Mouse (Mus musculus) spleen, adult 18-20 months (tissue): ENCODE results near the gene Bptf.
"Not testable (repeated sequence)": the region's sequence is repeated elsewhere in the genome, so short reads cannot be mapped to it uniquely, and the experiment has no call there.

Experiments
- DNase-seq, 2 experiments: peaks; one replicate each; pipeline ENCODE4 v3.0.0; 2022; ENCODE audit warnings: mixed read lengths in 2 of 2

The Bptf gene

DNA sequence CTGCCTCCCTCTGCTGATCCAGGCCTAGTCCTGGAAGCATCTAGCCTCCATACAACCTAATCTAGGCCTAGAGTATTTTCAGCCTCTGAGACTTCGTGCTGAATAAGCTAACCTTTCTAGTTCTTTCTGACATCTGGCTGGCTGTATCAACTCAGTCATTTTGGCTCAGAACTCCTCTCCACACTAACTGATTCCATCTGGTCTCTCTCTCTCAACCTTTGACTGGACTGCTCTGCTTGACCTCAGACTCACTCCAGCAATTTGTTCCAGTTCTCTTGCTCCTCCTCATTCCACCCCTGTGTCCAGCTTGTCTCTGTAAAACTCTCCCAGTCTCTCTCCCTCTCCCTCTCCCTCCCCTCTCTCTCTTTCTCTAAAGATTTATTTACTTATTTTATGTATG lies 115.0 kb downstream of the Bptf start:
- DNase-seq = no peak

DNA sequence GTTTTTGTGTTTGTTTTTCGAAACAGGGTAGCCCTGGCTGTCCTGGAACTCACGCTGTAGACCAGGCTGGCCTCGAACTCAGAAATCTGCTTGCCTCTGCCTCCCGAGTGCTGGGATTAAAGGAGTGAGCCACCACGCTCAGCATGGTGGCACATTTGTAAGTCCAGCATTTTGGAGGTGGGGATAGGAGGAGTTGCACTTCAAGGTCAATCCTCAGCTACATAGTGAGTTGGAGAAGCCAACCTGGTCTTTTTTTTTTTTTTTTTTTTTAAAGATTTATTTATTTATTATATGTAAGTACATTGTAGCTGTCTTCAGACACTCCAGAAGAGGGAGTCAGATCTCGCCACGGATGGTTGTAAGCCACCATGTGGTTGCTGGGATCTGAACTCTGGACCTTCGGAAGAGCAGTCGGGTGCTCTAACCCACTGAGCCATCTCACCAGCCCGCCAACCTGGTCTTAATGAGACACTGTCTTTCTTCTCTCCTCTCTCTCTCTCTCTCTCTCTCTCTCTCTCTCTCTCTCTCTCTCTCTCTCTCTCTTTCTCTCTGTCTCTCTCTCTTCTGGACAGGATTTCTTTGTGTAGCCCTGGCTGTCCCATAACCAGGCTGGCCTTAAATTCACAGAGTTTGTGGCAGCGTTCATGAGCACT lies 116.3 kb downstream of the Bptf start:
- DNase-seq = not testable (repeated sequence)

GRCm38 (mm10) chr11:107014597-107015309 lies 117.2 kb downstream of the Bptf start:
- peak in 1 of 2 experiments; percentile 33 for DNase-seq

- no peak for DNase-seq
These were observed 117.8 kb downstream of the Bptf start for GRCm38 (mm10) chr11:107014020-107014585.

- DNase-seq = peak; percentile 96 to 97
These were observed 119.5 kb downstream of the Bptf start for GRCm38 (mm10) chr11:107012324-107013017.

GRCm38 (mm10) chr11:107011669-107012323 lies 120.1 kb downstream of the Bptf start:
- peak in 1 of 2 experiments; percentile 16 for DNase-seq

GRCm38 (mm10) chr11:107011171-107011570 lies 120.8 kb downstream of the Bptf start:
- no peak for DNase-seq

GRCm38 (mm10) chr11:107010447-107010846 lies 121.5 kb downstream of the Bptf start:
- no peak for DNase-seq

DNA sequence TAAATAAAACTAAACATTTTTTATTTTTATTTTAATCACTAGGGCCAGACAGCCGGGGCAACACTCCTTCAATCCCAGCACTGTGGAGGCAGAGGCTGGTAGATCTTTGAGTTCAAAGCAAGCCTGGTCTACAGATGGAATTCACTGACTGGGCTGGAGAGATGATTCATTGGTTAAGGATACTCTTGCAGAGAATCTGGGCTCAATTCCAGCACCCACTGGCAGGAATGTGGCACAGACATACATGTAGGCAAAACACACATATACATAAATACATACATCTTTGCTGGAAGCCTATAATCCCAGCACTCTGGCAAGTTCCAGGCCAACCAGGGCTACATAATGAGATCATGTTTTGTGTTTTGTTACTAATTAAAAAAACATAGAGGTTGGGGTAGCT lies 126.4 kb downstream of the Bptf start:
- no peak for DNase-seq

DNA sequence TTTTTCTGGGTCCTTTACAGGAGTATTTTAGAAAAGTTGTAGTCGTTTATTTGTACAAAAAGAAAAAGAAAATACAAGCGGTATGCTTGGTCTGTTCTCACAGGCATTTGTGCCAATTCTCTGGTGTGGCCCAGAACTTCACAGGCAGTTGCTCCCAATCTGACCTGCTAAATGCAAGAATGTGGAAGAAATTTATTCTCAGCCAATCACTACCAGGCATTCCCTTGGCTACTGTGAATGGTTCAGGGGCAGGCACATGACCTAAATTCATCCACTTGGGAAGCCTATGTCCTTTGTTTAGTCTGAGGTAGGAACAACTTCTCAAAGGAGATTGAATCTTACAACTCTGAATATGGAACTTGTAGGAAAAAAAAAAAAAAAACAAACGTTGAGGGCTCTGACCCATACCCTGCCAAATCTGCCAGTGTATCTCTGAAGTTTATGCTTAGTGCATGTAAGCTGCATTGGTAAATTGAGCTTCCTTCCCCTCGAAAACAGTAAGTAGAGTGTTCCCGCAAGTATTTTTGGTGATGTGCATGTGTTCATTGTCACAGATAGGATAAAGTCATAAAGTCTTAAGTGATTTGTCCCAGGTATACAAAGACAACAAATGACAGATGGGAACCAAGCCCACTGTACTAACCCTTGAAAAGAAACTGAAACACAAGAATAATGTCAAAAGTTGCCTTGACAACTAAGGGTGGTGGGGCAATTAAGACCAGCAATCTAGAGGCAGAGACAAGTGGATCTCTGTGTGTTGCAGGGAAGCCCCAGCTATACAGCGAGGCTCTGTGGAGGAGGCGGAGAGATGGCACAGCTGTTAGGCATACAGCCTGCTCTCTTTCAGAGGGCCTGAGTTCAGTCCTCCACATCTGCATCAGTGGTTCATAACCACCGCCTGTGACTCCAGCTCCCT lies 129.9 kb downstream of the Bptf start:
- DNase-seq = no peak

- no peak for DNase-seq
These were observed 131.9 kb downstream of the Bptf start for GRCm38 (mm10) chr11:106999949-107000513.

DNA sequence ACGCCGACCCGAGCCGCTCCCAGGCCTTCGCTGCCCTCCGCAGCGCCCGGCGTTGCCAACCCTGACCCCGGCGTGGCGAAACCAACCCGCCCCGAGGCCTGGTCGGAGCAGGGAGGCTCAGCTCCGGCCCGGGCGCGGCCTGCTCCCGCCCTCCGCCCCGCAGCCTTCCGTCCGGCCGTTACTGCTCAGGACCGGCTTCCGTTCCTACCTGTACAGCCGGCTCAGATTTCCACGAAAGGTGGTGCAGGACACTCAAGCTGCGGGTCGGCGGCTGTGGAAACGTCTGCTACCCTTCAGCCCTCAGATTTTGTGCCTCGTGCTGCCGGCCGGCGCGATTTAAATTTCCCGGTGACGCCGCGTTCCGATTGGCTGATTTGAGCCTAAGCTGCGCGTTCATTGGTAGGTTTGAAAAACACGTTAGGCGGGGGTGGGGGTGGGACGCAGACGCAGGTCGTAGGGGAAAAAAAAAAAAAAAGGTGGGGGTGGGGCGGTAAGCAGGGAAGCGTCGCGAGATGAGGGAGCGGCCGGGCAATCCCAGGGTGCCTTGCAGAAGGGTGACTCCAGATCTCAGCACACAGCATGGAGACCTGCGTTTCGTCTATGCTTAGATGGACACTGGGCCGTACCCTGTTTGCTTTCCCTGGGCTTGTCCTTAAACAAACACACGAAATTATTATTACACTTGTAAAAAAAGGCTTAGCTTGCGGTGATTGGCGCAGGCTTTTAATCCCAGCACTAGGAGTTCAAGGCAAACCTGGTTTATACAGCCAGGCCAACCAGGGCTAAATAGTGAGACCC lies 132.6 kb downstream of the Bptf start, which contains the start of gene Kpna2:
Gene Kpna2 (minus strand): TSS at position 391 of the 798 bp plus-strand sequence.
- peak; percentile 81 to 83 for DNase-seq

GRCm38 (mm10) chr11:106998651-106999150 lies 133.2 kb downstream of the Bptf start:
- no peak for DNase-seq

DNA sequence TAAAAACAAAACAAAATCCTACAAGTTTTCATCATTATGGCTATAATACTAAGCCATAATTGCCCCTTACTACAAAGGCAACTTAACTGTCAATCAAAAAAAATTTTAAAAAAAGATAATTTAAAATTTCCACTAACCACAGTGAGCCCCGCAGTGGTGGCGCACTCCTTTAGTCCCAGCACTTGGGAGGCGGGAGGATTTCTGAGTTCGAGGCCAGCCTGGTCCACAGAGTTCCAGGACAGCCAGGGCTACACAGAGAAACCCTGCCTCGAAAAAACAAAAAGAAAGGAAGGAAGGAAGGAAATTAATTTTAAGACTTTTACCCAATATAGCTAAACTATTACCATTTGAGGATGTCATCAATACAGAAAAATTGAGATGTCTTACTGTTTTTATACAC lies 134.0 kb downstream of the Bptf start:
- no peak for DNase-seq

DNA sequence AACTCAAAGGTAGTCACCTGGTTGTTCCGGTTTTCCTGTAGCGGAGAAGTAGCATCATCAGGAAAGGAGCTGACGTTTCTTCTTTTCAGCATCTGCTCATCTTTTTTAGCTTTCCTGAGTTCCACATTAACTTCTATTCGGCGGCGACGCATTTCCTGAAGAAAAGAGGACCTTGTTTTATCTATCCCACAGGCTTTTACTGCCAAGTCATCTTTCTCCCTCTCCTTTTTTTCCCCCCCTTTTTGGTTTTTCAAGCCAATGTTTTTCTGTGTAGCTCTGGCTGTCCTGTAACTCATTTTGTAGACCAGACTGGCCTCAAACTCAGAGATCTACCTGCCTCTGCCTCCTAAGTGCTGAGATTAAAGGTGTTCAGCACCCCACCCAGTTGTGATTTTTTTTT lies 135.4 kb downstream of the Bptf start:
- DNase-seq = not testable (repeated sequence)

- no peak for DNase-seq
These were observed 137.5 kb downstream of the Bptf start for GRCm38 (mm10) chr11:106994246-106995085.

- DNase-seq = no peak
These were observed 144.5 kb downstream of the Bptf start for GRCm38 (mm10) chr11:106987384-106987783.

DNA sequence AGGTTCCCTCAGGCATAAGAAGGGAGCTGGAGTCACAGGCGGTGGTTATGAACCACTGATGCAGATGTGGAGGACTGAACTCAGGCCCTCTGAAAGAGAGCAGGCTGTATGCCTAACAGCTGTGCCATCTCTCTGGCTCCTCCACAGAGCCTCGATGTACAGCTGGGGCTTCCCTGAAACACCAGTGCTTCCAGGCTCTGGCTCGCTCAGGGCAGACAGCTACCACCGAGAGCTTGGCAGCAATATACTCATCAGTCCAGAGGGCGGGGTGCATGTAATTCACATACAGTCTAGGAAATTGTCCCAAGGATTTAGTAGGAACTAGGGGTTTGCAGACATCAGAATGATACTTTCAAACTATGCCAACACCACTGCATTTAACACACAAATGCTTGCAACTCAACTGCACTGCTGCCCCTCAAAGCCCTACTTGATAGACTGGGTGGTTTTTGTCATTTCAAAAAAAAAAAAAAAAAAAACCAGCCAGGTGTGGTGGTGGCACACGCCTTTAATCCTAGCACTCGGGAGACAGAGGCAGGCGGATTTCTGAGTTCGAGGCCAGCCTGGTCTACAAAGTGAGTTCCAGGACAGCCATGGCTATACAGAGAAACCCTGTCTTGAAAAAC lies 145.8 kb downstream of the Bptf start:
- DNase-seq = not testable (repeated sequence)
